Mouse (Mus musculus) monocyte, adult 59 days (primary cell): ENCODE results near the gene Ifna6. TPM values are rescaled to one million over a fixed set of nuclear protein-coding genes. Genes with fewer than 3 reads are reported as not detected.

Experiments
- total RNA-seq, 2 experiments: library from RNA; stranded (reverse); gene quantifications; one replicate each; pipeline ENCODE4 v1.2.4; 2023

Ifna6 gene
- total RNA-seq: not detected

GRCm38 (mm10) chr4:88827116-88827515 is at the start of gene Ifna6:
Gene Ifna6, plus strand, starts transcription at chr4:88827416.

GRCm38 (mm10) chr4:88779550-88779949 is 47.7 kb upstream of the Ifna6 start, which contains the start of gene Gm13272:
Gene Gm13272, plus strand, starts transcription at chr4:88779850.

GRCm38 (mm10) chr4:88781831-88782230 is 45.4 kb upstream of the Ifna6 start, which contains the start of gene Ifnz:
Gene Ifnz, plus strand, starts transcription at chr4:88782131.

GRCm38 (mm10) chr4:88785409-88785808 is 41.8 kb upstream of the Ifna6 start, which contains the start of gene Gm13276:
Gene Gm13276, plus strand, starts transcription at chr4:88785709.

GRCm38 (mm10) chr4:88788402-88788801 is 38.8 kb upstream of the Ifna6 start, which contains the start of gene Gm13277:
Gene Gm13277, plus strand, starts transcription at chr4:88788632.

GRCm38 (mm10) chr4:88791250-88791649 is 36.0 kb upstream of the Ifna6 start, which contains the start of gene Gm13278:
Gene Gm13278, plus strand, starts transcription at chr4:88791550.

GRCm38 (mm10) chr4:88793936-88794675 is 33.1 kb upstream of the Ifna6 start, which contains the start of gene Gm13275:
Gene Gm13275, plus strand, starts transcription at chr4:88794487.

GRCm38 (mm10) chr4:88797097-88797496 is 30.1 kb upstream of the Ifna6 start, which contains the start of gene Gm13279:
Gene Gm13279, plus strand, starts transcription at chr4:88797397.

GRCm38 (mm10) chr4:88799365-88799764 is 27.9 kb upstream of the Ifna6 start, which contains the start of gene Gm13285:
Gene Gm13285, plus strand, starts transcription at chr4:88799665.

GRCm38 (mm10) chr4:88802954-88803353 is 24.3 kb upstream of the Ifna6 start, which contains the start of gene Gm13287:
Gene Gm13287, plus strand, starts transcription at chr4:88803254.

GRCm38 (mm10) chr4:88805231-88805630 is 22.0 kb upstream of the Ifna6 start, which contains the start of gene Gm13288:
Gene Gm13288, plus strand, starts transcription at chr4:88805531.

GRCm38 (mm10) chr4:88815928-88816327 is 11.3 kb upstream of the Ifna6 start, which contains the start of gene Ifna7:
Gene Ifna7, plus strand, starts transcription at chr4:88816228.

GRCm38 (mm10) chr4:88819659-88820058 is 7.6 kb upstream of the Ifna6 start, which contains the start of gene Ifna11:
Gene Ifna11, plus strand, starts transcription at chr4:88819959.

GRCm38 (mm10) chr4:88835225-88835624 is 8.0 kb downstream of the Ifna6 start, which contains the start of gene Ifna5:
Gene Ifna5, plus strand, starts transcription at chr4:88835525.

GRCm38 (mm10) chr4:88841438-88841911 is 14.3 kb downstream of the Ifna6 start, which contains the start of gene Ifna4:
Gene Ifna4, plus strand, starts transcription at chr4:88841861.

GRCm38 (mm10) chr4:88849698-88850097 is 22.5 kb downstream of the Ifna6 start, which contains the start of gene Ifna1:
Gene Ifna1, plus strand, starts transcription at chr4:88850087.

Other genes starting within 250 kb of the Ifna6 start
- gene Ifna9, start 235.0 kb upstream of the Ifna6 start, total RNA-seq: not detected
- not detected for gene Ifna12, start 224.0 kb upstream of the Ifna6 start, total RNA-seq
- not detected for gene C87499, start 193.0 kb upstream of the Ifna6 start, total RNA-seq
- gene Ifna13, start 183.0 kb upstream of the Ifna6 start, total RNA-seq: not detected
- not detected for gene Ifna16, start 150.5 kb upstream of the Ifna6 start, total RNA-seq
- not detected for gene Ifna2, start 143.5 kb upstream of the Ifna6 start, total RNA-seq
- gene Ifnab, start 136.1 kb upstream of the Ifna6 start, total RNA-seq: not detected
- 1 to 10 TPM in 1 of 2 experiments, not detected in 1; 1.6 TPM for gene Gm26566, start 105.6 kb upstream of the Ifna6 start, total RNA-seq
- gene Klhl9, start 105.0 kb upstream of the Ifna6 start, total RNA-seq: 10 to 100 TPM; 72.7 to 83.4 TPM
- gene Gm13271, start 72.5 kb upstream of the Ifna6 start, total RNA-seq: not detected
- gene Gm13283, start 67.3 kb upstream of the Ifna6 start, total RNA-seq: not detected
- gene Gm13290, start 53.6 kb upstream of the Ifna6 start, total RNA-seq: not detected
- not detected for gene Gm13289, start 50.5 kb upstream of the Ifna6 start, total RNA-seq
- gene Gm13272, start 47.6 kb upstream of the Ifna6 start, total RNA-seq: not detected
- gene Ifnz, start 45.3 kb upstream of the Ifna6 start, total RNA-seq: not detected
- gene Gm13276, start 41.7 kb upstream of the Ifna6 start, total RNA-seq: not detected
- not detected for gene Gm13277, start 38.8 kb upstream of the Ifna6 start, total RNA-seq
- gene Gm13278, start 35.9 kb upstream of the Ifna6 start, total RNA-seq: not detected
- not detected for gene Gm13275, start 32.9 kb upstream of the Ifna6 start, total RNA-seq
- not detected for gene Gm13279, start 30.0 kb upstream of the Ifna6 start, total RNA-seq
- under 1 TPM; 0.42 to 0.91 TPM for gene Gm13285, start 27.8 kb upstream of the Ifna6 start, total RNA-seq
- not detected for gene Gm13287, start 24.2 kb upstream of the Ifna6 start, total RNA-seq
- gene Gm13288, start 21.9 kb upstream of the Ifna6 start, total RNA-seq: not detected
- gene Ifna7, start 11.2 kb upstream of the Ifna6 start, total RNA-seq: not detected
- gene Ifna11, start 7.5 kb upstream of the Ifna6 start, total RNA-seq: not detected
- gene Ifna5, start 8.1 kb downstream of the Ifna6 start, total RNA-seq: not detected
- not detected for gene Ifna4, start 14.4 kb downstream of the Ifna6 start, total RNA-seq
- not detected for gene Ifna1, start 22.7 kb downstream of the Ifna6 start, total RNA-seq
- not detected for gene Ifne, start 52.8 kb downstream of the Ifna6 start, total RNA-seq